Mouse (Mus musculus): ENCODE measurements around the gene Gmds. TPM values are rescaled to one million over a fixed set of nuclear protein-coding genes. Genes with fewer than 3 reads are reported as not detected.

Gene Gmds
- total RNA-seq, 2 experiments from 2014 or later = 7.9 to 8.5 TPM

DNA sequence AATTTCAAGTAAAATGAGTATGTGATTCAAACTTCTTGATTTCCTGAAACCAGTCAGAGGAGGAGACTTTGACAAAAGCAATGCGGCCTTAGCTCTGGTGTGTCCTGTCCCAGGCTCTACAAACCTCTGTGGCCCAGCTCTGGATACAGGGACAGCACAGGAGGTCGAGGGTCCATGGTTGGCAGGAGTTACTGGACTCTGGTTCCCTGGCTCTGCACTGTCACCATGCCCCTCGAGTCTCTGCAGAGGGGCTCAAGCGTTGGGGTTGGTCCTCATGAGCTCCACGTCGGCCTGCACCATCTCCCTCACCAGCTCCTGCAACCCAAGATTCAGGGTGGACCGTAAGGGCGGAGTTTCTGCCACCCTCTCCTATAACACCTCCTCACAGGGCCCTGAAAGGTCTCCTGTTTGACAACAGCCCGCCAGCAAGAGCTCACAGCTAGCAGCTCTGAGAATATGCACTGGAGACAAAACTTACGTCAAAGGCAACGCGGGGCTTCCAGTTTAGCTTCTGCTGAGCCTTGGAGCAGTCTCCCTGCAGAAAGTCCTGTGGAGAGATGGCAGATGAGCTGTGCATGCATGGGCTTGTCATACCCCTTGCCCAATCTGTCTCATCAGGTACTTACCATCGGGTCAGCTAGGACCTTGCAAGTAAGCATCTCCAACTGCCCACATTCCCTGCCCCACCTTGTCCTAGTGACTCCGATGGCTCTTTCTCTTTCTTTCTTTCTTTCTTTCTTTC is 518.7 kb downstream of the Gmds start:
- no peak for DNase-seq (ENCODE audit: low spot score in 2 of 2)

DNA sequence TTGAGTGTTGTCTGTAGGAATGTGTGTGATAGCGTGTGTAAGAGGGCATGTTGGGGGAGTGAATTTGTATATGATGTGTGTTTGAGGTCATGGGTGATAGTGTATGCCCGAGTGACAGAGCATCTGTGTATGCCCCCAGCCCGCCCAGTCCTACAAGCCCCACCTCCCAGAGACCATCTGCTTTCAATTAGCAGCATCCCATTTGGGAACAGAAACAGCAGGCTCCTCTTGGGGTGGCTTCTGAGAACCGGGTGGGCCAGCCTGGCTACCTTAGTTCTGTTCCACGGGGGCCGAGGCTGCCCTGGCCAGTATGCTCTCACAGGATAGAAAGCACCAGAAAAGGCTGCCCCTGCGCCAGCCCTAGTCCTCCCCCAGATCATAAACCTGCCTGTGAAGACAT is 520.2 kb downstream of the Gmds start:
- no peak for DNase-seq (ENCODE audit: low spot score in 2 of 2)

DNA sequence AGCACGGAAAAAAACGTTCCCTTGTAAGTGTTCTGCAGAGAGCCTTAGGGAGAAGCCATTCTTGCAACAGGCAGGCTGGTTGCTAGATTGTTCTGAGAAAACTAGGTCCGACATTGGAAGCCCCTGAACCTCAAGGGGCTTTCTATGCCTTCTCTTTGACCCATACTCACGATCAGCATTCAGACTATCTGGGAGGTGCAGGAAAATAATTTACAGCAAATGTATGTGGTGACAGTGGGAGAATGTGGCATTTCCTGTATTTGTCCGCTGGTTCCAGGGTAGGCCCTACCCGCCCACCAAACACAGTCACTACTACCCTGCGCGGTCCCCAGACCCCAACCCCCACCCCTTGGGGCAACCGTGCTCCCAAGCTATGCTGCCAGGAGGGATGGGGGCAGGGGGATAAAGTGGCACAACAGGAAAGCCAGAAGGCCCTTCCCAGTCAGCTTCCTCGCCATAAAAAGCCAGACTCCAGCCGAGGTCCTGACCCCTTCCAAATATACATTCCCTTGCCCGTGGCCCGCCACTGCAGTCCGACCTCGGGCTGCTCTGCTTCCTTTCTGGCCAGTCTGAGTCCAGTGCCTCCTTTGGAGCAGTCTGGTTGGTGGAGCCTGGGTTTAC is 523.0 kb downstream of the Gmds start:
- no peak for DNase-seq (ENCODE audit: low spot score in 2 of 2)

- DNase-seq (ENCODE audit: low spot score in 2 of 2) = no peak
These were observed 525.8 kb downstream of the Gmds start for GRCm38 (mm10) chr13:31812701-31813100.

- DNase-seq (ENCODE audit: low spot score in 2 of 2) = no peak
These were observed 527.0 kb downstream of the Gmds start for GRCm38 (mm10) chr13:31811542-31812021.

DNA sequence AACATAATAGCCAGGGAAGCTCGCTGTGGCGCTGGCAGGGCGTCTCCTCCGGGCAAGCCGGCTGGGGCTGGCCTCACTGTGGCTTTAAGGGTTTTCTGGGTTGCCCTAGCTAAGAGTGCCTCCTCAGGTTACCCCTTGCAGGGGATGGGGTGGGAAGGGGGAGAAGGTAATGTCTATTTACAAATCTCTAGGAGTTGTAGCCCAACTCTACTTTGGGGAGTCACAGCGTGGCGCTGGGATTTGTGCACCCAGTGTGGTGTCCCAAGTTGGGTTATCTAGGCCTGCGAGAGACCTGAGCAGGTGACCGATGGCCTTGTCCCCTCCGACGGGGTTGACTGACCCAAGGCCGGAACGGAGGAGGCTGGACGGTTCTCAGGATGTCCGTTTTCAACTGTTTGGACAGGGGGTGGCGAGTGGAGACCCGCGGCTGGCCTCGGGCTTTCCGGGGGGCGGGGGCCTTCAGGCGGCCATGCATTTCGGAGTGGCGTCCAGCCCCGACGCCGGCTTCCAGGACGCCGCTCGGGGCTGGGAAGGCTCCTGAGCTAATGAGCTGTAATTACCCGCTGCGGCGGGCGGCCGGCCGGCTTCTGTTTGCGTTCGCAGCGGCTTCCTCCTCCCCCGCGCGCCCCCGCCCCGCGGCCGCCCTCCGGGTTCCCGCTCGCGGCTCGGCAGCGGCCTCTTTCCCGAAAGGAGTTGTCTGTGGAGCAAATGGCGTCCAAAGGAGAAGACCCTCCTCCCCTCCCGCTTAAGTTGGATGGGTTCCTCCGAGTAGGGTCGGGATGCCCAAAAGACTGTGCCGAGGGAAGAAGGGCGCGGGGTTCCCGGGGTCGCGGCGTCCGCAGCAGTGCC is 527.6 kb downstream of the Gmds start:
- DNase-seq (ENCODE audit: low spot score in 2 of 2) = no peak

- no peak for DNase-seq (ENCODE audit: low spot score in 2 of 2)
These were observed 528.2 kb downstream of the Gmds start for GRCm38 (mm10) chr13:31810375-31810692.

GRCm38 (mm10) chr13:31809701-31810100 is 528.8 kb downstream of the Gmds start:
- no peak for DNase-seq (ENCODE audit: low spot score in 2 of 2)

DNA sequence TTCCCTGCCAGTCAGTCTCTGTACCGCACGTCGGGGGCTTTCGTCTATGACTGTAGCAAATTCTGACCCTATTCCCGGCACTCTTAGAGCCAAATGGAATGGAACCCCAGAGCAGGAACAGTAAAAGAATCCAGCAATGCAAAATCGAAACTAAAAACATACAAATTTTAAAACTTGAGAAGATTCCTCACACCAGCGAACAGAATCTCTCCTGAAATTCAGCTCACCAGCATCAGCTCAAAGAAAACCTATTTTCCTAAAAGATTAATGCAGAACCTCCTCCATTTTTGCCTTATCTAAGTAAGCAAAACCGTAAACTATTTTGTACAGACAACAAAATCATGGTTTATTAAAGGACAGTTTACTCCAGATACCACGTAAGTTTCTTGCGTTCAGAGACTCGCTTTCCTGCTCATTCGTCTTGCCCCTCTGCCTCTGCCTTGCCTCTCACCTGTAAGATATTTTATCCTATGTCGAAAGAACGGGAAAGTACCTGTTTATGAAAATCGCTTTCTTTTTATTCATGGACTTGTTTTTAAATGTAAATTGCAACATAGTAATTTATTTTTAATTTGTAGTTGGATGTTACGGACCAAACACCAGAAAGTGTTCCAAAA is 529.6 kb downstream of the Gmds start:
- no peak for DNase-seq (ENCODE audit: low spot score in 2 of 2)

DNA sequence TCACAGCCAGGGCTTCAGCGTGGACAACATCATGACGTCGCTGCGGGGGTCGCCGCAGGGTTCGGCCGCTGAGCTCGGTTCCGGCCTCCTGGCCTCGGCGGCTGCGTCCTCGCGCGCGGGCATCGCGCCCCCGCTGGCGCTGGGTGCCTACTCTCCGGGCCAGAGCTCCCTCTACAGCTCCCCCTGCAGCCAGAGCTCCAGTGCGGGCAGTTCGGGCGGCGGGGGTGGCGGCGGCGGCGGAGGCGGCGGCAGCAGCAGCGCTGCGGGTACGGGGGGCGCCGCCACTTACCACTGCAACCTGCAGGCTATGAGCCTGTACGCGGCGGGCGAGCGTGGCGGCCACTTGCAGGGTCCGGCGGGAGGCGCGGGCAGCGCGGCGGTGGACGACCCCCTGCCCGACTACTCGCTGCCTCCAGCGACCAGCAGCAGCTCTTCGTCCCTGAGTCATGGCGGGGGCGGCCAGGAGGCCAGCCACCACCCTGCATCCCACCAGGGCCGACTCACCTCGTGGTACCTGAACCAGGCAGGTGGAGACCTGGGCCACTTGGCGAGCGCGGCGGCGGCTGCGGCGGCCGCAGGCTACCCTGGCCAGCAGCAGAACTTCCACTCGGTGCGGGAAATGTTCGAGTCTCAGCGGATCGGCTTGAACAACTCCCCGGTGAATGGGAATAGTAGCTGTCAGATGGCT is 530.3 kb downstream of the Gmds start:
- peak in 1 of 2 experiments; percentile 34 for DNase-seq (ENCODE audit: low spot score in 2 of 2)

GRCm38 (mm10) chr13:31807736-31808115 is 530.8 kb downstream of the Gmds start:
- DNase-seq (ENCODE audit: low spot score in 2 of 2) = no peak

DNA sequence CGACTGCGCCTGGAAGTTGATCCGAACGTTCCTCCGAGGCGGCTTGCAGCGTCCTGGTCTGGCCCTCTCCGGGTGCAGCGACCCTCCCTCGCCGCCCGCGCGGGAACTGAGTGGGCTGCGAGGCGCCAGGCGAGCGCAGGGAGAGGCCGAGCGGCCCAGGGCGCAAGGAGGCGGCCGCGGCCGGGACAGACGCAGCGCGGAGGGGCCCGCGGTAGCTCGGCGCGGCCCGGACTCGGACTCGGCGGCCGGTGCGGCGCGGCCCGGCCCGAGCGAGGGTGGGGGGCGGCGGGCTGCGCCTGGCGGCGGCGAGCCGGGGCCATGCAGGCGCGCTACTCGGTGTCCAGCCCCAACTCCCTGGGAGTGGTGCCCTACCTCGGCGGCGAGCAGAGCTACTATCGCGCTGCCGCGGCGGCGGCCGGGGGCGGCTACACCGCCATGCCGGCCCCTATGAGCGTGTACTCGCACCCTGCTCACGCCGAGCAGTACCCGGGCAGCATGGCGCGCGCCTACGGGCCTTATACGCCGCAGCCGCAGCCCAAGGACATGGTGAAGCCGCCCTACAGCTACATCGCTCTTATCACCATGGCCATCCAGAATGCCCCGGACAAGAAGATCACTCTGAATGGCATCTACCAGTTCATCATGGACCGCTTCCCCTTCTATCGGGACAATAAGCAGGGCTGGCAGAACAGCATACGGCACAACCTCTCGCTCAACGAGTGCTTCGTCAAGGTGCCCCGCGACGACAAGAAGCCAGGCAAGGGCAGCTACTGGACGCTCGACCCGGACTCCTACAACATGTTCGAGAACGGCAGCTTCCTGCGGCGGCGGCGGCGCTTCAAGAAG is 531.4 kb downstream of the Gmds start:
- DNase-seq (ENCODE audit: low spot score in 2 of 2) = peak in 1 of 2 experiments; percentile 38

GRCm38 (mm10) chr13:31806428-31806832 is 532.1 kb downstream of the Gmds start, which contains the start of gene Foxc1:
Foxc1 (plus strand) TSS chr13:31806633.
- DNase-seq (ENCODE audit: low spot score in 2 of 2) = peak; percentile 69 to 82

GRCm38 (mm10) chr13:31805831-31806427 is 532.6 kb downstream of the Gmds start:
- no peak for DNase-seq (ENCODE audit: low spot score in 2 of 2)

DNA sequence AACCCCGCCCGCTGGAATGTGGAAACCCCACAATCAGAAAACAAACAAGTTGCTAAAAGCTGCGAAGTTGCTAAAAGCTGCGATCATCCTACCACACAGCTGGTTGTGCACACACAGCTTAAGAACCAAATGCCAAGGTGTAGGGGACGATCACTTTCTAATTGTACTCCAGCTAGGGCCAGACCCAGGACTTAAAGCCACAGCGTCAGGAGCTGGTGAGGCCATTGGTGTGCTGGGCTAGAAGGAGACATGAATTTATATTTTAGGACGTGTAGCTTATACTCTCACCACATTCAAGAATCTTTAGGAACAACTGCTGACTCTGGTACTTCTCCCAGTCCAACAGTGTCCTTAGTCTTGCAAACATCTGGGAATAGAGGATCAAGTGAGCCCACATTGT is 534.0 kb downstream of the Gmds start:
- no peak for DNase-seq (ENCODE audit: low spot score in 2 of 2)

DNA sequence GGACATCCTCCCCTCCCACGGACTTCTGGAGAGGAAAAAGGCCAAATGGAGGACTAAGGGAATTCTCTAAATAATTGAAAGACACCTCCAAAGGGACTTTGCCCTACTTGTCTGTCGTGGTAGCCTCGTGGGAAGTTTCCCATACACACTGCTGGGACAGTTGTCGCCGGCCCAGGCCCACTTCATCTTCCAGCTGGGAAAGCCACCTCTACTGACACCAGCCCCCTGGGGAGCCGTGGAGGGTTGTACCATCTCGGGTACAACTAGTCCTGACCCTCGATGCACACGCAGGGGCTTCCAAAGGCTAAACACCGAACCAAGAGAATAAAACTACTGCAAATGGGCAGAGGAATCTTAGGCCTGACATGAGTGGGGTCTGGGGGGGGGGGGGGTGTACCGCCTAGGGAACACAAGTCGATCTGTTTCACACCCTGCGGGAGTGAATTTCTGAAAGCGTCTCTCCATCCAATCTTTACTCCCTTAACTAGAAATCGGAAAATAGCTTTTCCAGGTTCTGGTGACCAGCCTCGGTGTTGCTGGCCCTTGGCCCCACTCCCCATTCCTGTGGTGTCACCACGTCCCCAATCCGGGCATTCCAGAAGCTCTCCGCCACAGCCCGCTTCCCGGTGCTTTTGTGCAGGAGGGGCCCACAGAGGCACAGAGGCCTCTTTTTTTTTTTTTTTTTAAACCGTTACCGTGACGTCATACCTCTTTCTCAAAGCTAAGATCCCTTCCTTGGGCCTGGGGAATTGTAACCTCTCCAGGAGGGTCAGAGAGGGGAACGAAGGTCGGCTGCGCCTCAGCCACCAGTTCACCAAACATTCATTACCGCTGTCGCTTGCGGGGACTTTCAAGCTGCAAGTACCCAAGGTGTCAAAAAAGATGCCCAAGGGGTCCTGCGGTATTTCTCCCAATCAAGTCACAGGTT is 535.1 kb downstream of the Gmds start:
- DNase-seq (ENCODE audit: low spot score in 2 of 2) = no peak

DNA sequence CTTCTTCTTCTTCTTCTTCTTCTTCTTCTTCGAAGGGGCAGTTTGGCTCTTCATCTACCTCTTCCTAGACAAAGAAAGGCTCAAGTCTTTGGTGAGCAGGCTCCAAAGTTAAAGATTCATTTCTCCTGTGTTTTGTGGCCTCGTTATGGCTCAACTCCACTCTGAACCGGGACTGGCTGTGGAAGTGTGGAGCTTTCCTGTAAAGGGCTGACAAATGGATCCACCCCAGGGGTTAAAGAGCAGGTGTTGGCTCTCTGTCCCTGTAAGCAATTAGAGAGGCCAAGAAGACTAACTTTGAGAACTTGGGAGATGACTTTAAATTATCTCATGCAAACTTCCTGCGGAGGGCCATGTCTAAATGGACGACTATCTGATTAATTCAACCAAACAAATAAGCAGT is 536.1 kb downstream of the Gmds start:
- DNase-seq (ENCODE audit: low spot score in 2 of 2) = no peak

- DNase-seq (ENCODE audit: low spot score in 2 of 2) = no peak
These were observed 536.7 kb downstream of the Gmds start for GRCm38 (mm10) chr13:31801703-31802305.

Data from gastrocnemius, postnatal 4 days (tissue).